Mouse (Mus musculus): ENCODE results near the gene Adra1b. TPM values are rescaled to one million over a fixed set of nuclear protein-coding genes. Genes with fewer than 3 reads are reported as not detected.

Adra1b gene
- polyA plus RNA-seq, 1 experiment from 2014 or later, result 6.1 TPM

DNA sequence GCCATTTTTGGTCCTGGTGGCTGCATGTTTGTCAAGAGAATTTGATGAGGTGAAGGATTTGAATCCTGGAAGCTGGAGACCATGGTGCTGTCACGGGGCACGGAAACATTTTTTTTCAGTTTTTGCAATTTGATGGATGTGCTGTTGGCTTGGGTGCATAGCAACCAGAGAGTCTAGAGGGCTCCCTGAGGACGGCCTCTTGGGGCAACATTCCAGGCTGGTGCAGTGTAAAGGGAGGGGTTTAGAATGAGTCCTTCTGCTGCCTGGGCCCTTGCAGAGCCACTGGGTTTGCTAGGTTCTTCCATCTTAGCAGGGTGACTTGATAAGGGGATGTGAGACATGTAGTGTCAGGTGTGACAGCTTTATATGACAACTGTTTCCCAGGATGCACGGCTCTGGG, 8.5 kb downstream of the Adra1b start:
- Histone ChIP-seq H3K9ac (no peak overlapping the region), H3K4me1 (replicated peaks) (peaks cover 14% of the 10 kb centered on the region), H3K4me2 (no peak overlapping the region), H3K36me3 (no peaks in the 10 kb centered on the region), H3K4me3 (no peak overlapping the region), H3K9me3 (replicated peaks) (no peaks in the 10 kb centered on the region), H3K27me3 (replicated peaks) (no peaks in the 10 kb centered on the region), H3K27ac (ENCODE audit: poor library complexity, severe bottlenecking) (no peak overlapping the region)
- whole genome bisulfite sequencing, result 67% methylated on average over 4 of the region's 4 CpGs
- no peak for ATAC-seq (ENCODE audit: insufficient number of reproducible peaks, low FRiP score)

- no peak overlapping the region for H3K27ac ChIP-seq (ENCODE audit: poor library complexity, severe bottlenecking)
- no peak overlapping the region for H3K4me3 ChIP-seq
- 74% methylated on average over 3 of the region's 3 CpGs for WGBS
- ATAC-seq (ENCODE audit: insufficient number of reproducible peaks, low FRiP score), result no peak
- no peak overlapping the region for H3K9ac ChIP-seq
- no peak overlapping the region for H3K4me2 ChIP-seq
- no peaks in the 10 kb centered on the region for H3K36me3 ChIP-seq
- H3K4me1 ChIP-seq (replicated peaks), result peaks cover 14% of the 10 kb centered on the region
- H3K9me3 ChIP-seq (replicated peaks), result no peaks in the 10 kb centered on the region
- no peaks in the 10 kb centered on the region for H3K27me3 ChIP-seq (replicated peaks)
These were observed 9.6 kb downstream of the Adra1b start for GRCm38 (mm10) chr11:43891457-43891856.

GRCm38 (mm10) chr11:43889208-43889915, 11.6 kb downstream of the Adra1b start:
- WGBS, result 53% methylated on average over 8 of the region's 8 CpGs
- H3K27ac ChIP-seq (ENCODE audit: poor library complexity, severe bottlenecking), result no peak overlapping the region

GRCm38 (mm10) chr11:43888736-43889135, 12.3 kb downstream of the Adra1b start:
- Histone ChIP-seq H3K4me1 (replicated peaks) (peaks cover 14% of the 10 kb centered on the region), H3K9ac (no peak overlapping the region), H3K4me2 (no peak overlapping the region), H3K9me3 (replicated peaks) (no peaks in the 10 kb centered on the region), H3K27ac (ENCODE audit: poor library complexity, severe bottlenecking) (no peak overlapping the region), H3K36me3 (no peaks in the 10 kb centered on the region), H3K27me3 (replicated peaks) (no peaks in the 10 kb centered on the region), H3K4me3 (no peak overlapping the region)
- WGBS, result 83% methylated on average over 8 of the region's 8 CpGs
- ATAC-seq (ENCODE audit: insufficient number of reproducible peaks, low FRiP score), result no peak

More at GRCm38 (mm10) chr11:43889208-43889915, 11.6 kb downstream of the Adra1b start:
- Histone ChIP-seq H3K4me3 (no peak overlapping the region), H3K36me3 (no peaks in the 10 kb centered on the region), H3K4me1 (replicated peaks) (peaks cover 14% of the 10 kb centered on the region), H3K4me2 (no peak overlapping the region), H3K9me3 (replicated peaks) (no peaks in the 10 kb centered on the region), H3K27me3 (replicated peaks) (no peaks in the 10 kb centered on the region), H3K9ac (no peak overlapping the region)
- ATAC-seq (ENCODE audit: insufficient number of reproducible peaks, low FRiP score), result no peak

GRCm38 (mm10) chr11:43887597-43887996, 13.4 kb downstream of the Adra1b start:
- no peaks in the 10 kb centered on the region for H3K36me3 ChIP-seq
- H3K4me1 ChIP-seq (replicated peaks), result peaks cover 14% of the 10 kb centered on the region
- H3K27ac ChIP-seq (ENCODE audit: poor library complexity, severe bottlenecking), result no peak overlapping the region
- ATAC-seq (ENCODE audit: insufficient number of reproducible peaks, low FRiP score), result no peak
- H3K4me2 ChIP-seq, result no peak overlapping the region
- no peaks in the 10 kb centered on the region for H3K9me3 ChIP-seq (replicated peaks)
- H3K9ac ChIP-seq, result no peak overlapping the region
- H3K4me3 ChIP-seq, result no peak overlapping the region
- no peaks in the 10 kb centered on the region for H3K27me3 ChIP-seq (replicated peaks)

DNA sequence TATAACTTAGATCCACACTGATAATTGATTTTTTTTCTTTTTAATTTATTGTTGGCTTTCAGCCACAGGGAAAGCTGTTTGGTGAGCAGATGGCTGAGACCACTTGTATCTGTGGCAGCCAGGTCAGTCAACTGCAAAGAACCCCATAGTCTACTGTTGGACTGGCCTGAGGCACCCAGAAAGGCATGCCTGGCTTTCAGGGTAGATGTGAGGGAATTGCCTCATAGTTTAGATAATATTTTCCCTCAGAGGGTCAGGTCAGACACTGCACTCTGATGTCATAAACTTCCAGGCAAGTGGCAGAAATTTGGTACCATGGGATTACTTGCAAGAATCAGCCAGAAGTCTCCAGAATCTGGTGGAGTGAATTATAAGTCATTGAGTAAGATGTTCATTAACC, 16.5 kb downstream of the Adra1b start:
- Histone ChIP-seq H3K9ac (no peak overlapping the region), H3K4me1 (replicated peaks) (peaks cover 6% of the 10 kb centered on the region), H3K27ac (ENCODE audit: poor library complexity, severe bottlenecking) (no peak overlapping the region), H3K4me2 (no peak overlapping the region), H3K9me3 (replicated peaks) (no peaks in the 10 kb centered on the region), H3K4me3 (no peak overlapping the region), H3K27me3 (replicated peaks) (no peaks in the 10 kb centered on the region), H3K36me3 (no peaks in the 10 kb centered on the region)
- ATAC-seq (ENCODE audit: insufficient number of reproducible peaks, low FRiP score), result no peak

DNA sequence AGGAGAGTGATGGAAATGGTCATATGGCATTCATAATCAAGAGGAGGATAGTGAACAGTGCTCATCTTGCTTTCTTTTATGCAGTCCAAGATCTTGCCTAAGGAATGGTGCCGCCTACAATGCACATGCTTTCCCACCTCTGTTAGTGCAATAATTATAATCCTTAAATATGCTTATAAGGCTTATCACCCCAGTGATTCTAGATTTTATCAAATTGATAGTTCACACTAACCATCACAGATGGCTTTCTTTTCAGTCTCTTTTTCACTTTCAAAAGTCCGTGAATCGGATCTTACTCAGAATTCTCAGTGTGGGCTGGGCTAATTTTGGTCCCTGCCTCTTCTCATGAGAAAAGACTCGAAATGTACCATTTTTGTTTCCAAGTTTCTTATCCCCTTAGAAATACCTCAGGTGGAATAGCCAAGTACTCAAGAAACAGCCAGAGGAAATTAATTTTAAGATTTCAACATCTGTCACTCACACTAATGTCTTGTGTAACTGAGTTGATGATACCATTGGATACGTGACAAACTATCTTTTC, 17.3 kb downstream of the Adra1b start:
- Histone ChIP-seq H3K4me3 (no peak overlapping the region), H3K9me3 (replicated peaks) (no peaks in the 10 kb centered on the region), H3K4me1 (replicated peaks) (no peaks in the 10 kb centered on the region), H3K4me2 (no peak overlapping the region), H3K9ac (no peak overlapping the region), H3K36me3 (no peaks in the 10 kb centered on the region), H3K27me3 (replicated peaks) (no peaks in the 10 kb centered on the region), H3K27ac (ENCODE audit: poor library complexity, severe bottlenecking) (no peak overlapping the region)
- WGBS, result 83% methylated on average over 5 of the region's 5 CpGs
- ATAC-seq (ENCODE audit: insufficient number of reproducible peaks, low FRiP score), result no peak

GRCm38 (mm10) chr11:43877211-43877610, 23.8 kb downstream of the Adra1b start:
- no peak for ATAC-seq (ENCODE audit: insufficient number of reproducible peaks, low FRiP score)
- no peak overlapping the region for H3K9ac ChIP-seq
- H3K36me3 ChIP-seq, result no peaks in the 10 kb centered on the region
- WGBS, result 80% methylated on average over 5 of the region's 5 CpGs
- no peaks in the 10 kb centered on the region for H3K4me1 ChIP-seq (replicated peaks)
- H3K27ac ChIP-seq (ENCODE audit: poor library complexity, severe bottlenecking), result no peak overlapping the region
- no peaks in the 10 kb centered on the region for H3K27me3 ChIP-seq (replicated peaks)
- H3K9me3 ChIP-seq (replicated peaks), result no peaks in the 10 kb centered on the region
- H3K4me2 ChIP-seq, result no peak overlapping the region
- H3K4me3 ChIP-seq, result no peak overlapping the region

- Histone ChIP-seq H3K4me1 (replicated peaks) (peaks cover 27% of the 10 kb centered on the region), H3K36me3 (no peaks in the 10 kb centered on the region), H3K27me3 (replicated peaks) (no peaks in the 10 kb centered on the region), H3K9ac (peak overlapping the region; percentile 18; the same call in 1 of the 2 replicates), H3K27ac (ENCODE audit: poor library complexity, severe bottlenecking) (peak overlapping the region; percentile 73), H3K4me2 (0 out of 2 replicates have a peak overlapping the region, but pooled peaks have one; percentile 16), H3K4me3 (no peak overlapping the region), H3K9me3 (replicated peaks) (no peaks in the 10 kb centered on the region)
- 13% methylated on average over 4 of the region's 4 CpGs for WGBS
- ATAC-seq (ENCODE audit: insufficient number of reproducible peaks, low FRiP score), result no peak
These were observed 33.2 kb downstream of the Adra1b start for GRCm38 (mm10) chr11:43867721-43868281.

DNA sequence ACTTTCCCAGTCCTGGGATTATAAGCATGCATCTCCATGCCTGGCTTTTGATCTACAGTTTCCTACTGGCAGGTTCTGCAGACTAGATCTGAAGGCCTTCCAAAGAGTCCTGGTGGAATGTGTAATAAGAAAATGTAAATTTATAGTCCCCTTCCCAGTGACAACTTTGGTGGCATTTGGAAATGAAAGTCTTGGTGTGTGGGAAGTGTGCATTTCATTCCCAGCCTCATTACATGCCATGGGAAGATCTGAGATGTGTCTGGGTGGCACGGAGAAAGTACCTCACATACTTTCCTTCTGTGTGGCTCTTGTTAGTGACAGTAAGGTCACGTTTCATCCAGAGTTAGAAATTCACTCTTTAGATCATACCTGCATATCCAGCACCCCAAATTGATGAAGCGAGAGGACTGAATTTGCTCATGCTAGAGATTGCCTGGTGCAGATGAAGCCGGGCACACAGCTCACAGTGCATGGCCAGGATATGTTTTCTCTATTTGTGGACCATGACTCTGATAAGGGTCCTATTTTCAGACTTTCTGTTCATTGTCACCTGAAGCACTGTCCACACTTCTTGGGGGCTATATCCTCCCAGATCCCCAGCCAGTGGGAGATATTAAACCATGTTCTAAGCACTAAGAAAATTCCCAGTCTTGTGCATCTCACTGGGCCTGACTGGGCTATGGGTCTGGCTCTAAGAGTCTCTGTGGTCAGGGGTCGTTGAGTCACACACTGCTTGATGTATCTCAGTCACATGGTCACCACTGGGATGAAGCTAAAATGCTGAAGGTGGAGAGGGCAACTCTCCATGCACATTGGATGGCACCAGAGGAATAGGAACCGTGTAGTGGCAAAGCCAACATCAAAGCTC, 35.5 kb downstream of the Adra1b start:
- Histone ChIP-seq H3K4me3 (no peak overlapping the region), H3K4me2 (no peak overlapping the region), H3K36me3 (no peaks in the 10 kb centered on the region), H3K27me3 (replicated peaks) (no peaks in the 10 kb centered on the region), H3K4me1 (replicated peaks) (peaks cover 27% of the 10 kb centered on the region), H3K9me3 (replicated peaks) (no peaks in the 10 kb centered on the region), H3K27ac (ENCODE audit: poor library complexity, severe bottlenecking) (peak overlapping the region; percentile 76), H3K9ac (no peak overlapping the region)
- 51% methylated on average over 6 of the region's 6 CpGs for WGBS
- no peak for ATAC-seq (ENCODE audit: insufficient number of reproducible peaks, low FRiP score)

DNA sequence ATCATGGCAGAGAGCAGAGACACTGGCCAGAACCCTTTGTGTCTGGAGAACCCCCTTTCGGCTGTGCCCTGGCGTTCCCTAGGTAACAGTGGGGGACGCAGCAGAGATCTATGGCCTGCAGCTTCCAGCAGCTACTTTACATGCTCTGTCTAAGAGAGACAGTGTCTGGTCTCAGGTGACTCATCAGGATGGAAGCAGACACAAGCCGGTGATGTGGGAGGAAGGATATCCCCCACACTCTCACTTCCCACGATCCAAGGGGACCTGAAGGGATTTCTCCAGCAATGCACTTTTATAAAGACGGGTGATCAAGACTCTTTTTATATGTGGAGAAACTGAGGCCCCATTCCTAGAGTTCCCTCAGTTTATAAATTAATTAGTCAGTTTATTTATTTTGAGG, 48.0 kb downstream of the Adra1b start:
- H3K4me3 ChIP-seq, result no peak overlapping the region
- WGBS, result 64% methylated on average over 6 of the region's 6 CpGs
- H3K27ac ChIP-seq (ENCODE audit: poor library complexity, severe bottlenecking), result no peak overlapping the region
- 0 out of 2 replicates have a peak, but pooled peaks cover 5% of the 10 kb centered on the region for H3K4me1 ChIP-seq (replicated peaks)
- H3K9ac ChIP-seq, result no peak overlapping the region
- no peaks in the 10 kb centered on the region for H3K27me3 ChIP-seq (replicated peaks)
- no peaks in the 10 kb centered on the region for H3K9me3 ChIP-seq (replicated peaks)
- no peaks in the 10 kb centered on the region for H3K36me3 ChIP-seq
- ATAC-seq (ENCODE audit: insufficient number of reproducible peaks, low FRiP score), result no peak
- no peak overlapping the region for H3K4me2 ChIP-seq

All from heart, embryonic 12.5 days (tissue).